7 mouse cellular contexts compared by ENCODE assay signal in the genomic region with DNA sequence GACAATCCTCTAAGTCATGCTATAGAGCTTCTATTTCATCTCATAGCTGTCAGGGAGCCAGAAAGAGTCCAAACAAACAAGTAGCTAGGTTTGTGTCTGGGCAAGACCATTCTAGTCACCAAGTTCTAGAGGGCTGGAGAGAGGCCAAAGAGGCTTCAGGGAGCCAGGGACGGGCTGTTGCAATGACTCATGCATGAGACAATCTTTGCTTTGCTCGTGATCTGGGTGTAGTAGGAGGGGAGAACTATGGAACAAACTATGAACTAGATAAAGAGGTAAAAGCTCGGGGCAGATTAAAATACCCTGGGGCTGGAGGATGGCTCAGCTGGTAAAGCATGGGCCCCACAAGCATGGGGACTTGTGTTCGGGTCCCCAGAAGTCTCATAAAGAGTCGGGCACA. TPM values are rescaled to one million over a fixed set of nuclear protein-coding genes. Genes with fewer than 3 reads are reported as not detected.
DNase-seq lines count a peak whose midpoint lies in the region; ATAC-seq and TF ChIP-seq lines count a peak whose summit lies in the region.

No protein-coding gene starts in this region.

- H3K4me1 ChIP-seq in embryonic fibroblast, embryonic 13.5 days (ENCODE audit: control insufficient read depth, insufficient read depth, low read length): peaks cover 14% of the 10 kb centered on the region
- H3K4me1 ChIP-seq in midbrain, embryonic 10.5 days: no peaks in the 10 kb centered on the region

- 80% methylated on average over 5 of the region's 5 CpGs for WGBS in midbrain, embryonic 10.5 days

- no peak for TF ChIP-seq POLR2A in embryonic fibroblast, embryonic 13.5 days (IDR thresholded peaks at IDR 0.05; ENCODE audit: low read depth, low read length)

- H3K27me3 ChIP-seq in midbrain, embryonic 10.5 days (ENCODE audit: low read depth, poor library complexity, severe bottlenecking): no peaks in the 10 kb centered on the region

- no peak for TF ChIP-seq CTCF in embryonic fibroblast, embryonic 13.5 days (IDR thresholded peaks at IDR 0.05; ENCODE audit: borderline replicate concordance, insufficient read depth, low read length)

- no peaks in the 10 kb centered on the region for H3K36me3 ChIP-seq in midbrain, embryonic 10.5 days

- no peak for ATAC-seq in erythroid progenitor cell, adult 5-6 weeks (replicated peaks; ENCODE audit: low FRiP score, poor library complexity, severe bottlenecking)

- no peak overlapping the region for H3K4me3 ChIP-seq in embryonic fibroblast, embryonic 13.5 days (ENCODE audit: insufficient read depth, low read length)
- no peak overlapping the region for H3K4me3 ChIP-seq in midbrain, embryonic 10.5 days

- H3K27ac ChIP-seq in embryonic fibroblast, embryonic 13.5 days (ENCODE audit: insufficient read depth, low read length): peak overlapping the region; percentile 90
- H3K27ac ChIP-seq in midbrain, embryonic 10.5 days (replicated peaks): no peak overlapping the region

- H3K9me3 ChIP-seq in midbrain, embryonic 10.5 days (replicated peaks): no peaks in the 10 kb centered on the region

- DNase-seq in right cerebral cortex, adult 2 months (ENCODE audit: low spot score in 2 of 2): peak; percentile 37 to 41
- no peak for DNase-seq in right cerebral cortex, postnatal 10 days (ENCODE audit: low spot score in 2 of 2)
- DNase-seq in lung, adult 18-20 months: peak; percentile 69 to 84
- peak; percentile 61 for DNase-seq in urinary bladder, postnatal 25 days (ENCODE audit: low spot score)
- DNase-seq in midbrain, embryonic 10.5 days (ENCODE audit: low spot score): no peak

RNA-seq across cellular contexts. Expression of a gene that starts 22.8 kb away (rescaled TPM):
- 18.0 and 23.9 TPM in 2 replicates for polyA plus RNA-seq in embryonic fibroblast, embryonic 13.5 days (2011; ENCODE audit: insufficient read length, low read depth, missing spikeins)
- total RNA-seq in erythroid progenitor cell, adult 5-6 weeks (2015; ENCODE audit: low replicate concordance): 22.2 and 45.0 TPM in 2 replicates
- total RNA-seq in erythroid progenitor cell, adult 5-6 weeks (2017; ENCODE audit: low replicate concordance): 37.6 and 46.2 TPM in 2 replicates
- 55.1 and 56.8 TPM in 2 replicates for polyA plus RNA-seq in midbrain, embryonic 10.5 days (2016; fragmentation: Nextera tagmentation; extraction: Ambion mirVana)

RNA-seq across cellular contexts. Expression of a gene that starts 23.0 kb away (rescaled TPM):
- polyA plus RNA-seq in embryonic fibroblast, embryonic 13.5 days (2011; ENCODE audit: insufficient read length, low read depth, missing spikeins): 0.58 and 1.3 TPM in 2 replicates
- not detected in 2 replicates for total RNA-seq in erythroid progenitor cell, adult 5-6 weeks (2015; ENCODE audit: low replicate concordance)
- 2.6 TPM in 1 of 2 replicates, not detected in the other for total RNA-seq in erythroid progenitor cell, adult 5-6 weeks (2017; ENCODE audit: low replicate concordance)
- 4.7 and 5.6 TPM in 2 replicates for polyA plus RNA-seq in midbrain, embryonic 10.5 days (2016; fragmentation: Nextera tagmentation; extraction: Ambion mirVana)

Comparison
In these comparisons a context has a peak if more than half of its experiments do, and no peak if none do; other contexts are left out.
1. DNase-seq: peak in right cerebral cortex, adult 2 months (2 of 2), lung, adult 18-20 months (2 of 2) and urinary bladder, postnatal 25 days (single experiment); none in right cerebral cortex, postnatal 10 days (0 of 2) and midbrain, embryonic 10.5 days (single experiment).